Mouse (Mus musculus) cerebellum, adult 2 months (tissue): Measurements from ENCODE around the gene Sugp2.

ENCODE experiments used
- CTCF ChIP-seq: fragments of 200-500 bp; IDR thresholded peaks from 2 replicates; pipeline ENCODE4 v1.5.1; 2011; ENCODE audit warnings: low read depth, mild to moderate bottlenecking, control low read depth, low read length, moderate library complexity, borderline replicate concordance; ENCODE audit not compliant: insufficient read depth
- POLR2A ChIP-seq: fragments of 200-500 bp; IDR thresholded peaks from 2 replicates; pipeline ENCODE4 v1.6.1; 2011; ENCODE audit warnings: low read length, control low read depth, borderline replicate concordance; ENCODE audit not compliant: insufficient read depth

DNA sequence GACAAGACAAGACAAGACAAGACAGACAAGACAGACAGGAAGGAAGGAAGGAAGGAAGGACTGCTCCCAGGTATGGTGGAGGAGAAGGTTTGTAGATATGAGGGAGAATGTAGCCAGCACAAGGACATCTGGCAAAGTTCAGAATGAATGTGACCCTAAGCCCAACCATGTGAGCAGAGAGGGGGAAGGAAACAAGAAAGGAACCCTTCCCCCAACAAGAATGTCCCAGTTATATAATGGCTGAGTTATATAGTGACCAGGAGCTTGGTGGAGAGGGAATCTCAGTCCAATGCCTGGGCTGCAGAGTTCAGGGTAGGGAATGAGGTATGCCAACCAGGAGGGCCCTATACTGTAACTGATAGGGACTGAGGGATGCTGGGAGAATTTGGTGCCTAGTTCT lies 16.6 kb upstream of the Sugp2 start:
- TF ChIP-seq POLR2A (no peak), CTCF (no peak)
